Mouse (Mus musculus) retina, postnatal 1 day (tissue): ENCODE data around the gene D1Ertd622e.

Experiments used
- DNase-seq: peaks from one replicate; pipeline ENCODE4 v3.0.0-alpha.2; 2012

Gene D1Ertd622e

GRCm38 (mm10) chr1:97578025-97578417 lies 83.9 kb downstream of the D1Ertd622e start:
- no peak for DNase-seq

GRCm38 (mm10) chr1:97577062-97578024 lies 84.5 kb downstream of the D1Ertd622e start:
- DNase-seq, result no peak

GRCm38 (mm10) chr1:97576576-97576975 lies 85.3 kb downstream of the D1Ertd622e start:
- no peak for DNase-seq

GRCm38 (mm10) chr1:97570814-97571213 lies 91.1 kb downstream of the D1Ertd622e start:
- DNase-seq, result peak; percentile 21

- no peak for DNase-seq
These were observed 93.9 kb downstream of the D1Ertd622e start for GRCm38 (mm10) chr1:97567956-97568355.

- no peak for DNase-seq
These were observed 97.2 kb downstream of the D1Ertd622e start for GRCm38 (mm10) chr1:97564641-97565040.

GRCm38 (mm10) chr1:97562867-97563266 lies 99.0 kb downstream of the D1Ertd622e start:
- DNase-seq, result no peak
